Mouse (Mus musculus) retina, embryonic 14.5 days (tissue): ENCODE data around the gene Tmprss11c.
"Not testable (repeated sequence)": the region's sequence is repeated elsewhere in the genome, so short reads cannot be mapped to it uniquely, and the experiment has no call there.

Experiments
- DNase-seq: peaks from one replicate; pipeline ENCODE4 v3.0.0-alpha.2; 2015; ENCODE audit warnings: low spot score

Tmprss11c gene

DNA sequence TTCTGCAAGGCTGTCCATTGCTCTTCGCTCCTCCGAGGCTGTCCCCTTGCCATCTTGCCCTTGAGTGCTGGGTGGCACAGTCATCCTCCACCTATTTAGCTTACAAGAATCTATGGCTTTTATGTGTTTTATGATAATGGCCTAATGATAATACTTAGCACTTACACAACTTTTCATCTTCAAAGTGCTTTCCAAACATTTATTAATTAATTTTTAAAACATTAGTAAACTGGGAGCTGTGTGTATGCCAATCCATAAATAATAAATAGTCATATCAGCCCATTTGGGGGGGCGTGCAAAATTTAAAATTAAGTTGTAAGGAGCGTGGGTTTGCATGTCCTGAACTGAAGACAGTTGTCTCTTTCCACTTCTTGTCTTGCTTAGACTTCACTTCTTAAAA, at the start of gene Tmprss11c:
Tmprss11c (minus strand) TSS at position 101 of the 400 bp plus-strand sequence.
- no peak for DNase-seq

DNA sequence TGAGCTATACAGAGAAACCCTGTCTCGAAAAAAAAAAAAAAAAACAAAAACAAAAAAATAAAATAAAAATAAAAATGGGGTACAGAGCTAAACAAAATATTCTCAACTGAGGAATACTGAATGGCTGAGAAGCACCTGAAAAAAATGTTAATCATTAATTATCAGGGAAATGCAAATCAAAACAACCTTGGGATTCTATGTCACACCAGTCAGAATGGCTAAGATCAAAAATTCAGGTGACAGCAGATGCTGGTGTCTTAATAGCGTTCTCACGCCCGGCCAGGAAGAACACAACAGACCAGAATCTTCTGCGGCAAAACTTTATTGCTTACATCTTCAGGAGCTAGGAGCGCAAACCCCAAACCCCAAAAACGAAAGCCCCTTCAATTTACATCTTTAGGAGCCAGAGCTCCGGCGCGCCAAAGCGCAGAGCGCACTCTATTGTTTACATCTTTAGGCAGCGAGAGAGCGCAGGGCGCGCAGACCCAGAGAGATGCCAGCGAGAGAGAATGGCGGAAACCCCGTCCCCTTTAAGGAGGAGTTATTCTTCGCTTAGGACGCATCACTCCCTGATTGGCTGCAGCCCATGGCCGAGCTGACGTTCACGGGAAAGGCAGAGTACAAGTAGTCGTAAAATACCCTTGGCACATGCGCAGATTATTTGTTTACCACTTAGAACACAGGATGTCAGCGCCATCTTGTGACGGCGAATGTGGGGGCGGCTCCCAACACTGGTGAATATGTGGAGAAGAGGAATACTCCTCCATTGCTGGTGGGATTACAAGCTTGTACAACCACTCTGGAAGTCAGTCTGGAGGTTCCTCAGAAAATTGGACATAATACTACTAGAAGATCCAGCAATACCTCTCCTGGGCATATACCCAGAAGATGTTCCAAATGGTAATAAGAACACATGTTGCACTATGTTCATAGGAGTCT, 29.2 kb upstream of the Tmprss11c start:
- DNase-seq, result not testable (repeated sequence)

DNA sequence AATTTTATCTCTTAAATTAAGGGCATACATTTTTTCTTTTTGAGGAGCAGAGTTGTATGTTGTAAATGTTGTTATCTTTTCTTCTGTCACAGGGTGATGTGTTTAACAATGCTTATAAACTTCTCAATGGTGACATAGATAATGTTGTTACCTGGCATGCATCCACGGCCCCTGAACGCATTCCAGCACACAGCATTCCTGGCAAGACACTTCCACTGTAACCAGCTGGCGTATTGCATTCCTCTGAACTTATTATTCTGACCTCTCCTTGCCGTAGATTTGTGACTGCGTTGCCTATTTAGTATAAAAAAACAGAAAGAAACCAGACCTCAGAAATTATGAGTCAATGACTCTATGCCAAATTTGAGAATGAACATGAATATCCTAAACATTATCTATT, 17.0 kb upstream of the Tmprss11c start:
- DNase-seq, result no peak

DNA sequence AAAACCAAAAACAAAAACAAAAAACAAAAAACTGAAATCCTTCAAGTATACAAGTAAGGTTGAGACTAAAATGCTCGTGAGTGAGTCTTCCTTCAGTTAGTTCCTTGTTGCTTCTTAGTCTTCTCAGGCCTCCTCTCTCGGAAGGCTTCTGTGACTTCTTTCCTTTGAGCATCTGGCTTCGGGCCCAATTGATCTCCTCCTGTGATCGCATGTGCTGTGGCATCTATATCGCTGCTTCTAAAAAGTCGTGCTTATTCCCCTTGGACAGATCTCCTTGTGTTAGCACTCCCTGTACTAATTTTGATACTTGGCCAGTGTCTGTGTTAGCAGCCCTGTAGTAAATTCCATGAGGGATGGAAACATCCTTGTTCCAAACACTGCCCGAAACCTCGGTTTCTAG, 14.8 kb upstream of the Tmprss11c start:
- DNase-seq, result no peak

DNA sequence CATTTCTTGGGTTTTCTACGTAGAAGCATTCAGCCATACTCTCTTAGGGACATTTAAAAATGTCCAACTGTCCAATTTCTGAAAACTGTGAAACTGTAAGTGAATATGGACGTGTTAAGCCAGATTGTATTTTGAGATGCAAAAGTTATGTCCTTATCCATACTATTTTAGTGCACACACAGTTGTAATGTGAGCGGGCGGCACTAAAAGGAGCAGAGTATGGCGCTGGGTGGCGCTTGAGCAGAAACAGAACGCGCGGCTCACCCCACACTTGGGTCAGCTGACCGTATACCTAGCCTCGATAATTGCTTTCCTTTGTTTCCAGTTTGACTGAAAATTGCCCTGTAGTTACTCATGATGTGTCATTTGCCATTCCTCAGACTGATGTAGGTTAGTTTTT, 42.5 kb downstream of the Tmprss11c start:
- DNase-seq, result no peak

DNA sequence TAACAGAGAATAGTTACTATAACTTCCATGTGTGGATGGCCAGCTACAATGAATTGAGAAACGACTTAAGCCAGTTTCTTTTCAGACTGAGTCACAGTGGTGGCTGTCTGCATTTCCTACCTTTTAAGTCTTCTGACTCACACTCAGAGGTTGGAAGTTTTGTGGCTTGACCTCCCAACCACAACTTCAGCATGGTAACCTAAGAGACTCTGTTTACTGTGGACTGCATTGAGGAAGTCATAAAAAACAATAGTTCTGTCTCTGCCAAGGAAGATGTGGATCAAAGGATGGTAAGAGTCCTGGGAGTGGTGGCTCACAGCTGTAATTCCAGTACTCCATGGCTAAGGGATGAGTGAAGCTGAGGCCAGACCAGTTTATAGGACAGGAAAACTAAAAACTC, 44.2 kb downstream of the Tmprss11c start:
- DNase-seq, result no peak

DNA sequence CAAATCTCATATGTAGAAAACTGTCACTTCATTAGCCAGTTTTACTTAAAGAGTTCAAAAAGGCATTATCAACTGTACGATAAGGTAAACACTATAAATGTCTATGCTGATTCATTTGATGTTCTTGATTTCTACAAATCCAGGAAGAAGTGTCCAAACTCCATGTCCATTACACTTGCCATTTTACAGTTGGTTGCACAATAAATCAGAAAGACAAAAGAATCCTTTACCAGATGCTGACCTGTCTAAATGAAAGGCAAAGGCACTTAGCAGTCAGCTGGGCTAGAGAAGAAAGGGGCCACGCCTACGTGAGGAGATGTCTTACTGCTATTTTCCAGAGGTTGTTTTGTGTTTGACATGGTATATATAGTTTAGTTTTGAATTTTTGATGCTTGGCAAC, 44.8 kb downstream of the Tmprss11c start:
- peak; percentile 28 for DNase-seq

DNA sequence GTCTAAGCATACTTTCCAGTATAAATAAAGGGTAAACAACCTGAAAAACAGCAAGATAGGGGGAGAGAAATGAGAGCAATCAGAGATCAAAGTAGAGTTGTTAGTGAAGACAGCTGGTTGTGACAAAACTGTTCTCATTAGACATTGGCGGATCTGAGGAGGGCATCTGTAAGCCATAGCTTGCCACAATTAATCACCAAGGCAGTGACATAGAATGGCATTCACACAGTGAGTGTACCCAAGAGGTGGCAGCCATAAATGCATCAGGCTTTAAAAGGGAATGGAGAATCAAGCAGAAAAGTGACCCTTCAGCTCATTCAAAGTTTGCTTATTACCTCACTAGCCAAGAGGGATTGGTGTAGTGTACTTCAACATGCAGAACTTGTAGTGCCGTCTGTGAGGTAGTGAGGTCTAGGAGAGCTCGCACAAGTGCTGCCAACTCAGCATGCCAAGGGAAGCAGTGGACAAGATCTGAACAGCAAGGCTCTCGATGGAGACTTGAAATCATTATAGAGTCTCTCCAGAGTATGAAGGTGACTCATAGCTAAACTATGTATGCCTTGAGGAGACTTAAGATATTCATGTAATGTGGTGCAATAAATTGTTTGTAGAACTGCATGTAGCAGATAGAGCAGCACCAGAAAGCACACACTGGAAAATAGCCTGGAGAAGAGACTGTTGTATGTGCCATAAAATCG, 61.8 kb downstream of the Tmprss11c start:
- DNase-seq, result no peak

DNA sequence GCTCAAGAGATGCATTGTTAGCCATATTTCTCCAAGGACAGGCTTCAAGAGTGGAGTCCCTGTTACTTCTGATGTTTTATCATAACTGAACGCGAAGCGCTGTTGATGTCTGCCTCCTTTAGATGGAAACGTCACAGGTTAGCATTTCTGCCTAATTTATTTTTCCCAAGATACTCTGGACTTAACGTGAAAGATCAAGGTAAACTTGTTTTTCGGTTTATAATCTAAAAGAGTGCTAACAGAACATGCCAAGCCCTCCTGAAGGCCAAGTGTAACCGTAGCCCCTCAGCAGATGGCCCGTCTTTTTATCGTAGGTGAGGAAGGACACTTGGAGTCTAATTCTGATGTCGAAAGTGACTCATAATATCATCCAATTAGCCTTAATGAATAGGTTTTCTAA, 91.3 kb downstream of the Tmprss11c start, which contains the start of gene Gnrhr:
Gnrhr (minus strand) TSS at position 101 of the 400 bp plus-strand sequence.
- no peak for DNase-seq

DNA sequence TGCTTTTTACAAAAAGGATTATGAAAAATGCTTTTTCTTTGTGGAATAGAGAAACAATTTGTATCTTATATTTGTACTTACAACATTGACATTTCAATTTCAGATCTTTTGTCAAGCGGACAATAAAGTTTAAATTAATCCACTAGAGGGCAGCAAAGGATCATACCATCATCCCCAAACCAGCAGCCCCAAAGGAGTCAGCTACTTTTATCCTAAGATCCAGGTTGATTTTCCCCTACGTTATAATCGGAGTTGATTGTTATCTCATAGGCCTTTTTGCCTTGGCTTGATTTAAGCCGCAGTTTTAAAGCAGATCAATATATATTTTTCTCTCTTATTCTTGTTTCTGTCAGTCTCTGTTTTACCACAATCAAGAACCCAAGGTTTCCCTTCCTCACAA, 97.8 kb downstream of the Tmprss11c start:
- DNase-seq, result peak; percentile 88

DNA sequence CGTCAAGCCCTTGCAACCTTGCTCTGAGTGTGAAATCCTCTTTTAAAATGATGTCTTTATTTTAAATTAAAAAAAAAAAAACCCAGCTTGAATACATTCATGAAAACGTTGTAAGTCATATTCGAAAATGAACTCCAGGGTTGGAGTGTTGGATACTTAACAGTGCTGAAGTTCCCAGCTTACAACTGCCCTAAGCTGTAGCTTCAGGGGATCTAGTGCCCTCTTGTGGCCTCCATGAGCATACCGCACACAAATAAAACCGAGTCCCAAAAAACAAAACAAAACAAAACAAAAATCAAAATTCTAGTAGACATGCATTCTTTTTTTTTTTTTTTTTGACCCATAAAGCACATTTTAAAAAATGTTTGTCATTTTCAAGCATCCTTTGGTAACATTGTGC, 98.3 kb downstream of the Tmprss11c start:
- peak; percentile 67 for DNase-seq

DNA sequence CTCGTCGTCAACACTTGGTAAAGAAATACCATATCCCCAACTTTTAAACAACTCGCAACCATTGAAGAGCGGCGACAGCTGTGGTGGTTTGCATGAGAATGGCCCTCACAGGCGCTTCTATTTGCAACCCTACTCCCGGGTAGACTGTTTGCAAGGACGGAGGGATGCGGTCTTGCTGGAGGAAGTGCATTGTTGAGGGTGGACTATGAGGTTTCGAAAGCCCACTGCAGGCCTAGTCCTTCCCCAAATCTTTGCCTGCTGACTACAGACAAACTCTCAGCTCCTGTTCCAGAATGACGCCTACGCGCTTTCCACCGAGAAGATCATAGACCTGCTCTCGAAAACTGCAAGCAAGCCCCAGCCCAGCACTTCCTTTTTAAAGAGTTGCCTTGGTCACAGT, 98.8 kb downstream of the Tmprss11c start:
- DNase-seq, result no peak

DNA sequence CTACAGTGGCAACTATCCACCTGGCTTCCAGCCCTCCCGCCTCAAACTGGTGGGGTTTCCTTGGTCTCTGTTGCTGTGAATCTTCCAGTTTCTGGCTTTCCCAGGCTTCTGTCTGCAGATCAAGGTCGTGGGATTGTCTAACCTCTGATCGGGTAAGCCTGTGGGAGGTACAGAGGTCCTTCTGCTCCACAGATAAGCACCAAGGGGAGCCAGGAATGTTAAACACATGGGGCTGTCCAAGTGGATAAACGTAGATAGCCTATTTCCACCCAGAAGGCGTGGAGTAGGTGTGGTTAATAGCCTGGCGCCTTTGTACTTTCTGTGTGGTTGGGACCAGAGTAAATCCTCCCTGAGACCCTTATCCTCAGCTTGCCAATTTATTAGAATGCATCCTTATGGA, 101.7 kb downstream of the Tmprss11c start:
- no peak for DNase-seq
